Mouse (Mus musculus) limb, embryonic 14.5 days (tissue): ENCODE results near the gene Ube2cbp. TPM values are rescaled to one million over a fixed set of nuclear protein-coding genes. Genes with fewer than 3 reads are reported as not detected.

ENCODE experiments used
- ATAC-seq: fragments of 200-750 bp; cut with Nextera tagmentation; 2 replicates; pipeline ENCODE4 v1.8.0; 2017; ENCODE audit warnings: low read depth, moderate number of reproducible peaks, moderate TSS enrichment; ENCODE audit not compliant: low FRiP score
- DNase-seq: peaks from one replicate; pipeline ENCODE4 v3.0.0-alpha.2; 2015; ENCODE audit warnings: low spot score
- H3K27ac ChIP-seq: fragments of 300-500 bp; sonication (generic); replicated peaks from 2 replicates; pipeline ENCODE4 v1.5.1; 2014; ENCODE audit warnings: low read depth, mild to moderate bottlenecking, low read length, moderate library complexity, mixed read lengths
- H3K27me3 ChIP-seq: fragments of 300-500 bp; sonication (generic); 2 replicates; pipeline ENCODE4 v1.6.1; 2014; ENCODE audit warnings: low read length, mixed read lengths; ENCODE audit not compliant: control insufficient read depth, insufficient read depth
- H3K36me3 ChIP-seq: fragments of 300-500 bp; sonication (generic); 2 replicates; pipeline ENCODE4 v1.6.1; 2014; ENCODE audit warnings: mild to moderate bottlenecking, low read length, moderate library complexity, mixed read lengths; ENCODE audit not compliant: control insufficient read depth, insufficient read depth
- H3K4me1 ChIP-seq: fragments of 300-500 bp; sonication (generic); 2 replicates; pipeline ENCODE4 v1.6.1; 2014; ENCODE audit warnings: antibody characterized with exemption, low read length, mixed read lengths; ENCODE audit not compliant: control insufficient read depth, insufficient read depth
- H3K4me2 ChIP-seq: fragments of 300-500 bp; sonication (generic); replicated peaks from 2 replicates; pipeline ENCODE4 v1.6.1; 2014; ENCODE audit warnings: low read depth, mild to moderate bottlenecking, low read length, moderate library complexity; ENCODE audit not compliant: severe bottlenecking
- H3K4me3 ChIP-seq: fragments of 300-500 bp; sonication (generic); replicated peaks from 2 replicates; pipeline ENCODE4 v1.5.1; 2014; ENCODE audit warnings: low read length
- H3K9ac ChIP-seq: fragments of 300-500 bp; sonication (generic); 2 replicates; pipeline ENCODE4 v1.6.1; 2014; ENCODE audit warnings: mild to moderate bottlenecking, low read depth, low read length, moderate library complexity; ENCODE audit not compliant: severe bottlenecking
- H3K9me3 ChIP-seq: fragments of 300-500 bp; sonication (generic); 2 replicates; pipeline ENCODE4 v1.6.1; 2016; ENCODE audit warnings: low read length; ENCODE audit not compliant: control insufficient read depth
- POLR2A ChIP-seq: fragments of 200-500 bp; IDR thresholded peaks from 2 replicates; pipeline ENCODE4 v1.8.0; 2012; ENCODE audit warnings: inconsistent platforms, mild to moderate bottlenecking, moderate library complexity, borderline replicate concordance; ENCODE audit not compliant: insufficient read depth, insufficient read length; ENCODE audit errors: extremely low read depth
- WGBS: fragments of 180-500 bp; shearing (Covaris S2); extraction: QIAGEN DNeasy Blood & Tissue Kit; methylation state at CpG from one replicate; pipeline ENCODE4 v1.1.7; 2014; 5-methylcytosine and 5-hydroxymethylcytosine counted together
- polyA plus RNA-seq, 2 experiments: library from polyadenylated mRNA; depleted of rRNA in 1 of 2; stranded (reverse) in 1 of 2; unstranded in 1 of 2; fragments of >200 nt; fragmentation: Nextera tagmentation in 1 of 2; extraction: Ambion mirVana in 1 of 2; gene quantifications; 2 replicates each; pipeline versions ENCODE4 v1.2.1 to v1.2.3; 2012 to 2014

Ube2cbp gene
- polyA plus RNA-seq, 2 experiments: 3.4 to 5.2 TPM

- Histone ChIP-seq H3K27me3 (no peaks in the 10 kb centered on the region), H3K4me3 (no peak overlapping the region), H3K4me1 (no peaks in the 10 kb centered on the region), H3K9me3 (no peaks in the 10 kb centered on the region), H3K36me3 (no peaks in the 10 kb centered on the region), H3K9ac (no peak overlapping the region), H3K4me2 (no peak overlapping the region), H3K27ac (no peak overlapping the region)
- DNase-seq: no peak
- no peak for TF ChIP-seq POLR2A
- no peak for ATAC-seq
- WGBS: 95% methylated on average over 8 of the region's 8 CpGs
Measured at GRCm38 (mm10) chr9:86436608-86437007, 28.1 kb downstream of the Ube2cbp start.

GRCm38 (mm10) chr9:86435510-86435909, 29.2 kb downstream of the Ube2cbp start:
- no peak for TF ChIP-seq POLR2A

GRCm38 (mm10) chr9:86423331-86423730, 41.4 kb downstream of the Ube2cbp start:
- Histone ChIP-seq H3K36me3 (no peaks in the 10 kb centered on the region), H3K4me2 (no peak overlapping the region), H3K27ac (no peak overlapping the region), H3K9ac (no peak overlapping the region), H3K4me1 (no peaks in the 10 kb centered on the region), H3K4me3 (no peak overlapping the region), H3K9me3 (no peaks in the 10 kb centered on the region), H3K27me3 (no peaks in the 10 kb centered on the region)
- ATAC-seq: no peak
- no peak for TF ChIP-seq POLR2A
- 83% methylated on average over 4 of the region's 4 CpGs for WGBS
- no peak for DNase-seq

More at GRCm38 (mm10) chr9:86435510-86435909, 29.2 kb downstream of the Ube2cbp start:
- DNase-seq: no peak
- Histone ChIP-seq H3K9ac (no peak overlapping the region), H3K27ac (no peak overlapping the region), H3K4me3 (no peak overlapping the region), H3K27me3 (no peaks in the 10 kb centered on the region), H3K36me3 (no peaks in the 10 kb centered on the region), H3K9me3 (no peaks in the 10 kb centered on the region), H3K4me2 (no peak overlapping the region), H3K4me1 (no peaks in the 10 kb centered on the region)
- ATAC-seq: no peak
- WGBS: 89% methylated on average over 3 of the region's 3 CpGs

- Histone ChIP-seq H3K27ac (no peak overlapping the region), H3K9me3 (no peaks in the 10 kb centered on the region), H3K4me2 (no peak overlapping the region), H3K27me3 (no peaks in the 10 kb centered on the region), H3K4me1 (no peaks in the 10 kb centered on the region), H3K4me3 (no peak overlapping the region), H3K9ac (no peak overlapping the region), H3K36me3 (no peaks in the 10 kb centered on the region)
- no peak for ATAC-seq
- no peak for TF ChIP-seq POLR2A
- DNase-seq: no peak
- 74% methylated on average over 6 of the region's 6 CpGs for WGBS
Measured at GRCm38 (mm10) chr9:86419366-86419765, 45.4 kb downstream of the Ube2cbp start.

- H3K4me3 ChIP-seq: no peak overlapping the region
- WGBS: 100% methylated on average over 1 of the region's 1 CpGs
- H3K27ac ChIP-seq: no peak overlapping the region
- DNase-seq (no peak), ATAC-seq (no peak)
- no peaks in the 10 kb centered on the region for H3K9me3 ChIP-seq
- TF ChIP-seq POLR2A: no peak
- no peaks in the 10 kb centered on the region for H3K27me3 ChIP-seq
- H3K9ac ChIP-seq: no peak overlapping the region
- no peak overlapping the region for H3K4me2 ChIP-seq
- no peaks in the 10 kb centered on the region for H3K36me3 ChIP-seq
- no peaks in the 10 kb centered on the region for H3K4me1 ChIP-seq
Measured at GRCm38 (mm10) chr9:86417971-86418370, 46.8 kb downstream of the Ube2cbp start.

GRCm38 (mm10) chr9:86395785-86396184, 69.0 kb downstream of the Ube2cbp start:
- H3K27ac ChIP-seq: no peak overlapping the region
- H3K36me3 ChIP-seq: no peaks in the 10 kb centered on the region
- ATAC-seq (no peak), DNase-seq (no peak)
- no peak overlapping the region for H3K4me3 ChIP-seq
- H3K27me3 ChIP-seq: no peaks in the 10 kb centered on the region
- 71% methylated on average over 6 of the region's 6 CpGs for WGBS
- TF ChIP-seq POLR2A: no peak
- H3K9me3 ChIP-seq: no peaks in the 10 kb centered on the region
- H3K9ac ChIP-seq: no peak overlapping the region
- peaks cover 5% of the 10 kb centered on the region; the same call in 1 of the 2 replicates for H3K4me1 ChIP-seq
- H3K4me2 ChIP-seq: no peak overlapping the region
